Mouse (Mus musculus): ENCODE results near the gene Ssh3.

Ssh3 gene

GRCm38 (mm10) chr19:4268566-4269361 is at the start of gene Ssh3:
Ssh3 (minus strand) TSS chr19:4269180.
- in situ Hi-C loops (cut with MboI) = no loop called here

- in situ Hi-C loops (cut with MboI) = loop anchor here (10.0 kb wide), 1 partner anchor 62 kb away; no protein-coding TSS in a partner anchor
Measured at GRCm38 (mm10) chr19:4317181-4317580, 48.2 kb upstream of the Ssh3 start.

- in situ Hi-C loops (cut with MboI) = loop anchor here (10.0 kb wide), 1 partner anchor 61 kb away; no protein-coding TSS in a partner anchor
Measured at GRCm38 (mm10) chr19:4315223-4315944, 46.4 kb upstream of the Ssh3 start.

GRCm38 (mm10) chr19:4309776-4310185 is 40.8 kb upstream of the Ssh3 start:
- in situ Hi-C loops (cut with MboI) = loop anchor here (10.0 kb wide), 1 partner anchor 55 kb away; no protein-coding TSS in a partner anchor

GRCm38 (mm10) chr19:4309302-4309701 is 40.3 kb upstream of the Ssh3 start:
- in situ Hi-C loops (cut with MboI) = no loop called here

- in situ Hi-C loops (cut with MboI) = no loop called here
Measured at GRCm38 (mm10) chr19:4306190-4306577, 37.2 kb upstream of the Ssh3 start, which contains the start of gene Grk2. Grk2 (minus strand) TSS chr19:4306222.

GRCm38 (mm10) chr19:4305491-4306189 is 36.7 kb upstream of the Ssh3 start:
- in situ Hi-C loops (cut with MboI) = no loop called here

- in situ Hi-C loops (cut with MboI) = no loop called here
Measured at GRCm38 (mm10) chr19:4304871-4305321, 35.9 kb upstream of the Ssh3 start.

- in situ Hi-C loops (cut with MboI) = no loop called here
Measured at GRCm38 (mm10) chr19:4304251-4304821, 35.4 kb upstream of the Ssh3 start.

GRCm38 (mm10) chr19:4303640-4303995 is 34.6 kb upstream of the Ssh3 start:
- in situ Hi-C loops (cut with MboI) = no loop called here

GRCm38 (mm10) chr19:4302936-4303639 is 34.1 kb upstream of the Ssh3 start:
- in situ Hi-C loops (cut with MboI) = no loop called here

- in situ Hi-C loops (cut with MboI) = no loop called here
Measured at GRCm38 (mm10) chr19:4301735-4302651, 33.0 kb upstream of the Ssh3 start.

- in situ Hi-C loops (cut with MboI) = no loop called here
Measured at GRCm38 (mm10) chr19:4300852-4301734, 32.1 kb upstream of the Ssh3 start.

GRCm38 (mm10) chr19:4300271-4300704 is 31.3 kb upstream of the Ssh3 start:
- in situ Hi-C loops (cut with MboI) = no loop called here

- in situ Hi-C loops (cut with MboI) = no loop called here
Measured at GRCm38 (mm10) chr19:4299574-4300270, 30.7 kb upstream of the Ssh3 start.

GRCm38 (mm10) chr19:4299126-4299525 is 30.1 kb upstream of the Ssh3 start:
- in situ Hi-C loops (cut with MboI) = no loop called here

GRCm38 (mm10) chr19:4298322-4299121 is 29.5 kb upstream of the Ssh3 start:
- in situ Hi-C loops (cut with MboI) = no loop called here

GRCm38 (mm10) chr19:4297851-4298250 is 28.9 kb upstream of the Ssh3 start:
- in situ Hi-C loops (cut with MboI) = no loop called here
